Mouse (Mus musculus) ES-E14 (cell line): ENCODE data around the gene Rnf167. TPM values are rescaled to one million over a fixed set of nuclear protein-coding genes. Genes with fewer than 3 reads are reported as not detected.

Source experiments
- DNase-seq: peaks from one replicate; pipeline ENCODE4 v3.0.0-alpha.2; 2013; ENCODE audit warnings: low read depth, low spot score
- H3K27ac ChIP-seq: 2 replicates; pipeline ENCODE4 v1.5.1; 2012; ENCODE audit warnings: low read depth, mild to moderate bottlenecking, low read length, moderate library complexity, mixed read lengths; ENCODE audit not compliant: poor library complexity, insufficient read depth, severe bottlenecking
- H3K36me3 ChIP-seq: 2 replicates; pipeline ENCODE4 v1.6.1; 2012; ENCODE audit warnings: mild to moderate bottlenecking, low read length, moderate library complexity, mixed read lengths; ENCODE audit not compliant: control insufficient read depth, poor library complexity, insufficient read depth, severe bottlenecking
- H3K4me1 ChIP-seq, 2 experiments: fragments of 150-350 bp in 1 of 2; sonication (generic) in 1 of 2; 2 replicates each; pipeline ENCODE4 v1.6.1; 2012; ENCODE audit warnings: low read length in 2 of 2, mild to moderate bottlenecking in 1 of 2, mixed read lengths in 1 of 2; ENCODE audit not compliant: control insufficient read depth in 2 of 2, insufficient read depth in 2 of 2, poor library complexity in 1 of 2
- H3K4me3 ChIP-seq, 2 experiments: fragments of 150-350 bp in 1 of 2; sonication (generic) in 1 of 2; 2 replicates each; pipeline ENCODE4 v1.5.1; 2012; ENCODE audit warnings: low read length in 2 of 2, low read depth in 1 of 2, mild to moderate bottlenecking in 1 of 2, mixed read lengths in 1 of 2; ENCODE audit not compliant: insufficient read depth in 1 of 2, poor library complexity in 1 of 2, severe bottlenecking in 1 of 2
- H3K9ac ChIP-seq: 2 replicates; pipeline ENCODE4 v1.6.1; 2012; ENCODE audit warnings: low read depth, mild to moderate bottlenecking, low read length, mixed read lengths; ENCODE audit not compliant: poor library complexity, insufficient read depth, severe bottlenecking
- H3K9me3 ChIP-seq: fragments of 150-350 bp; sonication (generic); 2 replicates; pipeline ENCODE4 v1.6.1; 2012; ENCODE audit warnings: low read depth, mild to moderate bottlenecking, low read length; ENCODE audit not compliant: control insufficient read depth, insufficient read depth
- CHD2 ChIP-seq: IDR thresholded peaks from 2 replicates; pipeline ENCODE4 v1.6.1; 2014; ENCODE audit warnings: mild to moderate bottlenecking, low read depth, low read length, inconsistent platforms
- HCFC1 ChIP-seq: IDR thresholded peaks from 2 replicates; pipeline ENCODE4 v1.6.1; 2012; ENCODE audit warnings: low read length, inconsistent platforms, borderline replicate concordance; ENCODE audit not compliant: insufficient read depth
- MAFK ChIP-seq: IDR thresholded peaks from 2 replicates; pipeline ENCODE4 v1.6.1; 2014; ENCODE audit warnings: mild to moderate bottlenecking, low read depth, low read length, inconsistent platforms; ENCODE audit not compliant: insufficient read depth
- ZC3H11A ChIP-seq: IDR thresholded peaks from 2 replicates; pipeline ENCODE4 v1.6.1; 2012; ENCODE audit warnings: low read depth, mild to moderate bottlenecking, inconsistent platforms, low read length, borderline replicate concordance
- ZNF384 ChIP-seq: IDR thresholded peaks from 2 replicates; pipeline ENCODE4 v1.6.1; 2012; ENCODE audit warnings: low read depth, low read length, inconsistent platforms
- in situ Hi-C, 2 experiments: fragments of 600-800 bp; cut with MboI; formaldehyde crosslinking; loops; one replicate each; pipeline ENCODE4 v1.15.1; 2025; ENCODE audit warnings: low sequenced_read_pairs in 2 of 2, inconsistent platforms in 1 of 2; ENCODE audit not compliant: unreplicated experiment in 2 of 2
- total RNA-seq: library from RNA; depleted of rRNA; stranded (reverse); fragments of 300-350 nt; gene quantifications from 2 replicates; pipeline ENCODE4 v1.2.3, GENCODE M21; 2012

The Rnf167 gene
- total RNA-seq, 1 experiment: 113 TPM

- Histone ChIP-seq H3K4me3 (no peak overlapping the region), H3K9me3 (no peaks in the 10 kb centered on the region), H3K27ac (no peak overlapping the region), H3K4me1 (no peaks in the 10 kb centered on the region), H3K36me3 (peaks cover 8% of the 10 kb centered on the region), H3K9ac (no peak overlapping the region)
- no peak for TF ChIP-seq MAFK
- TF ChIP-seq ZC3H11A: no peak
- no peak for DNase-seq
- in situ Hi-C loops: no loop called here
These were observed 7.1 kb upstream of the Rnf167 start for GRCm38 (mm10) chr11:70639976-70640375.

- in situ Hi-C loops: no loop called here
- Histone ChIP-seq H3K9me3 (no peaks in the 10 kb centered on the region), H3K9ac (no peak overlapping the region), H3K36me3 (peaks cover 17% of the 10 kb centered on the region), H3K27ac (no peak overlapping the region), H3K4me1 (peaks cover 0 to 10% of the 10 kb centered on the region in 2 experiments; a peak in 2 of 4 replicates), H3K4me3 (no peak overlapping the region)
- TF ChIP-seq ZC3H11A (no peak), HCFC1 (no peak), CHD2 (no peak), MAFK (no peak)
- DNase-seq: no peak
These were observed 5.8 kb upstream of the Rnf167 start for GRCm38 (mm10) chr11:70641241-70641640.

- no peak overlapping the region for H3K4me3 ChIP-seq
- H3K4me1 ChIP-seq: peaks cover 0 to 10% of the 10 kb centered on the region in 2 experiments; a peak in 2 of 4 replicates
- no peak overlapping the region for H3K9ac ChIP-seq
- TF ChIP-seq ZNF384 (no peak), ZC3H11A (no peak), MAFK (no peak), CHD2 (no peak), HCFC1 (no peak)
- no peak overlapping the region for H3K27ac ChIP-seq
- H3K9me3 ChIP-seq: no peaks in the 10 kb centered on the region
- peaks cover 17% of the 10 kb centered on the region for H3K36me3 ChIP-seq
- in situ Hi-C loops: no loop called here
- DNase-seq: no peak
These were observed 4.0 kb upstream of the Rnf167 start for GRCm38 (mm10) chr11:70643051-70643450.

- TF ChIP-seq ZNF384 (no peak), ZC3H11A (no peak), HCFC1 (no peak), MAFK (no peak), CHD2 (no peak)
- Histone ChIP-seq H3K4me1 (peaks cover 0 to 10% of the 10 kb centered on the region in 2 experiments; a peak in 2 of 4 replicates), H3K36me3 (peaks cover 24% of the 10 kb centered on the region), H3K27ac (no peak overlapping the region), H3K9ac (no peak overlapping the region), H3K9me3 (no peaks in the 10 kb centered on the region), H3K4me3 (no peak overlapping the region)
- in situ Hi-C loops: no loop called here
- DNase-seq: no peak
These were observed 2.4 kb upstream of the Rnf167 start for GRCm38 (mm10) chr11:70644564-70645103.
